Mouse (Mus musculus) CH12.LX (cell line): ENCODE measurements around the gene Cyp4f14. TPM values are rescaled to one million over a fixed set of nuclear protein-coding genes. Genes with fewer than 3 reads are reported as not detected.

Experiments used
- DNase-seq: peaks from one replicate; pipeline ENCODE4 v3.0.0-alpha.2; 2013; ENCODE audit errors: extremely low read depth
- H3K27ac ChIP-seq: 2 replicates; pipeline ENCODE4 v1.5.1; 2012; ENCODE audit warnings: low read depth, mild to moderate bottlenecking, control low read depth, moderate library complexity; ENCODE audit not compliant: insufficient read depth
- H3K27me3 ChIP-seq: replicated peaks from 2 replicates; pipeline ENCODE3; 2012; ENCODE audit warnings: inconsistent platforms
- H3K36me3 ChIP-seq, 2 experiments: replicated peaks in 1 of 2; 2 replicates each; pipeline versions ENCODE3 to v1.6.1; 2012; ENCODE audit warnings: inconsistent platforms in 1 of 2, low read length in 1 of 2, mild to moderate bottlenecking in 1 of 2, mixed read lengths in 1 of 2, moderate library complexity in 1 of 2; ENCODE audit not compliant: control insufficient read depth in 1 of 2, insufficient read depth in 1 of 2
- H3K4me1 ChIP-seq, 2 experiments: 2 replicates each; pipeline ENCODE4 v1.6.1; 2012; ENCODE audit warnings: inconsistent platforms in 1 of 2, moderate library complexity in 1 of 2; ENCODE audit not compliant: insufficient read depth in 2 of 2, control insufficient read depth in 1 of 2
- H3K4me2 ChIP-seq: 2 replicates; pipeline ENCODE4 v1.6.1; 2012; ENCODE audit warnings: low read depth, mild to moderate bottlenecking, control low read depth; ENCODE audit not compliant: poor library complexity, insufficient read depth, severe bottlenecking
- H3K4me3 ChIP-seq, 3 experiments: fragments of 150-350 bp in 1 of 3; sonication (generic) in 1 of 3; replicated peaks in 1 of 3; 2 replicates each; pipeline versions ENCODE3 to v1.5.1; 2011 to 2012; ENCODE audit warnings: low read depth in 2 of 3, low read length in 2 of 3, mild to moderate bottlenecking in 2 of 3, moderate library complexity in 2 of 3, control low read depth in 1 of 3, improper control_type of control experiment in 1 of 3, inconsistent platforms in 1 of 3, mixed read lengths in 1 of 3; ENCODE audit not compliant: poor library complexity in 1 of 3
- H3K79me2 ChIP-seq: replicated peaks from 2 replicates; pipeline ENCODE4 v1.6.1; 2012; ENCODE audit warnings: mild to moderate bottlenecking, moderate library complexity; ENCODE audit not compliant: control insufficient read depth, poor library complexity, insufficient read depth, severe bottlenecking; ENCODE audit errors: extremely low read depth
- H3K9ac ChIP-seq: 2 replicates; pipeline ENCODE4 v1.6.1; 2012; ENCODE audit warnings: low read depth, mild to moderate bottlenecking, control low read depth, moderate library complexity; ENCODE audit not compliant: insufficient read depth
- H3K9me3 ChIP-seq: replicated peaks from 2 replicates; pipeline ENCODE3; 2012; ENCODE audit warnings: low read length, inconsistent platforms, mixed read lengths
- BHLHE40 ChIP-seq: IDR thresholded peaks from 2 replicates; pipeline ENCODE4 v1.6.1; 2011; ENCODE audit warnings: mild to moderate bottlenecking, low read depth, low read length, improper control_type of control experiment
- CHD1 ChIP-seq: IDR thresholded peaks from 2 replicates; pipeline ENCODE4 v1.6.1; 2012; ENCODE audit warnings: low read depth, low read length, improper control_type of control experiment, inconsistent platforms
- CHD2 ChIP-seq: IDR thresholded peaks from 2 replicates; pipeline ENCODE4 v1.6.1; 2011; ENCODE audit warnings: low read length, improper control_type of control experiment
- EP300 ChIP-seq: IDR thresholded peaks from 2 replicates; pipeline ENCODE4 v1.6.1; 2011; ENCODE audit warnings: low read length, improper control_type of control experiment
- GABPA ChIP-seq: IDR thresholded peaks from 2 replicates; pipeline ENCODE4 v1.6.1; 2012; ENCODE audit warnings: low read depth, low read length, improper control_type of control experiment, inconsistent platforms; ENCODE audit not compliant: insufficient replicate concordance
- HCFC1 ChIP-seq: IDR thresholded peaks from 2 replicates; pipeline ENCODE4 v1.6.1; 2012; ENCODE audit warnings: low read depth, mild to moderate bottlenecking, inconsistent platforms, low read length, improper control_type of control experiment
- IRF4 ChIP-seq: IDR thresholded peaks from 2 replicates; pipeline ENCODE4 v1.6.1; 2014; ENCODE audit warnings: low read depth, mild to moderate bottlenecking, inconsistent platforms, low read length, improper control_type of control experiment
- JUND ChIP-seq: conservative IDR thresholded peaks from 2 replicates; pipeline ENCODE4 v1.6.1; 2011; ENCODE audit warnings: low read depth, low read length, improper control_type of control experiment
- MAZ ChIP-seq: IDR thresholded peaks from 2 replicates; pipeline ENCODE4 v1.6.1; 2012; ENCODE audit warnings: low read depth, mild to moderate bottlenecking, inconsistent platforms, low read length, improper control_type of control experiment, moderate library complexity
- MXI1 ChIP-seq: IDR thresholded peaks from 2 replicates; pipeline ENCODE4 v1.6.1; 2011; ENCODE audit warnings: mild to moderate bottlenecking, low read depth, low read length, improper control_type of control experiment
- POLR2A ChIP-seq: IDR thresholded peaks from 2 replicates; pipeline ENCODE4 v1.6.1; 2011; ENCODE audit warnings: low read depth, mild to moderate bottlenecking, improper control_type of control experiment, low read length
- RAD21 ChIP-seq: IDR thresholded peaks from 2 replicates; pipeline ENCODE4 v1.6.1; 2011; ENCODE audit warnings: low read depth, mild to moderate bottlenecking, low read length, improper control_type of control experiment, moderate library complexity
- RCOR1 ChIP-seq: conservative IDR thresholded peaks from 2 replicates; pipeline ENCODE4 v1.6.1; 2012; ENCODE audit warnings: low read depth, mild to moderate bottlenecking, inconsistent platforms, low read length, improper control_type of control experiment
- SIN3A ChIP-seq: IDR thresholded peaks from 2 replicates; pipeline ENCODE4 v1.6.1; 2012; ENCODE audit warnings: low read length, improper control_type of control experiment, inconsistent platforms
- SMC3 ChIP-seq: IDR thresholded peaks from 2 replicates; pipeline ENCODE4 v1.6.1; 2011; ENCODE audit warnings: low read depth, low read length, improper control_type of control experiment
- TBP ChIP-seq: conservative IDR thresholded peaks from 2 replicates; pipeline ENCODE4 v1.6.1; 2011; ENCODE audit warnings: low read depth, low read length, improper control_type of control experiment
- TCF12 ChIP-seq: IDR thresholded peaks from 2 replicates; pipeline ENCODE4 v1.6.1; 2014; ENCODE audit warnings: low read depth, mild to moderate bottlenecking, inconsistent platforms, low read length, improper control_type of control experiment
- UBTF ChIP-seq: IDR thresholded peaks from 2 replicates; pipeline ENCODE4 v1.6.1; 2012; ENCODE audit warnings: low read depth, mild to moderate bottlenecking, inconsistent platforms, low read length, improper control_type of control experiment, moderate library complexity
- USF1 ChIP-seq: IDR thresholded peaks from 2 replicates; pipeline ENCODE4 v1.6.1; 2014; ENCODE audit warnings: low read depth, mild to moderate bottlenecking, inconsistent platforms, low read length, improper control_type of control experiment
- ZC3H11A ChIP-seq: IDR thresholded peaks from 2 replicates; pipeline ENCODE4 v1.6.1; 2012; ENCODE audit warnings: low read depth, mild to moderate bottlenecking, inconsistent platforms, low read length, improper control_type of control experiment
- ZNF384 ChIP-seq: IDR thresholded peaks from 2 replicates; pipeline ENCODE4 v1.6.1; 2012; ENCODE audit warnings: low read depth, low read length, improper control_type of control experiment, inconsistent platforms
- dilution Hi-C: fragments of 300-500 bp; cut with MboI; formaldehyde crosslinking; loops from 2 replicates; pipeline ENCODE4 v1.14.3; 2020; ENCODE audit warnings: low sequenced_read_pairs; ENCODE audit not compliant: extremely low pct_unique_long_range_greater_than_20kb, extremely low pct_ligation_motif_present
- in situ Hi-C: fragments of 300-500 bp; cut with MboI; formaldehyde crosslinking; loops from 3 replicates; pipeline ENCODE4 v1.14.3; 2019; ENCODE audit warnings: low sequenced_read_pairs, low pct_ligation_motif_present, low pct_unique_long_range_greater_than_20kb, mixed read lengths
- polyA plus RNA-seq: library from polyadenylated mRNA; unstranded; fragments of >175 nt; gene quantifications from 2 replicates; pipeline ENCODE4 v1.2.1, GENCODE M21; 2012; ENCODE audit warnings: low read depth; ENCODE audit not compliant: insufficient read length
- total RNA-seq, 2 experiments: library from RNA; depleted of rRNA; stranded (reverse); fragments of 300-350 nt in 1 of 2; fragments of >200 nt in 1 of 2; gene quantifications; 2 replicates each; pipeline ENCODE4 v1.2.3; 2012 to 2014

Cyp4f14 gene
- total and polyA plus RNA-seq, 3 experiments: not detected

DNA sequence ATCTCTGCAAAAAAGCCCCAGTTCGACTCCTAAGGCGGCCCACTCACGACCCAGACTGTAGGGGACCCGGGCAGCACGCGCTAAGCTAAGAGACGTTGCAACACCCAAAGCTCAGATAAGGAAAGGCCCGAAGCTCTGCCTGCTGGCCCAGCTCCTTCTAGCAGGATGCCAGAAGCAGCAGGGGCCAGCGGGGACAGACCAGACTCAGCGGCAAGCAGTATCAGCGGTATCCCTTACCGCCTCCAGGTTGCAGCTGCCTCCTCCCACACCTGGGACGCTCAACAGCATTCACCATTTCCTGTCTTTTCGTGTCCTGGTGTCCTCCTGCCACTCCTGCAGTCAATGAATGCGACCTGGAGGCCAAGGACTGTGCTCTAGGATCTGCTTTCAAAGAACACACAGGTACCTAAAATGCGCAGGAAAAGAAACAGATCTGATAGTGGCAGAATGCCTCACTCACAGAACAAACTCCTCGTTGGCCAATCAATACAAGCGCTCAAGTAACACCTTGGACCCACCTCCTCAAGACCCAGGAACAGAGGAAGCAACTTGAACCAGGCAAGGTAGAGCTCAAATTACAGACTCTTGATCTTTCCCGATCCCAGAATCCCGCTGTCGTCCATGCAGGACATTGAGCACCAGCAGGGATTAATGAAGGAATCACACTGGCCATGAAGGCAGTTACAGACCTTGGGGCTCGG is 39.5 kb downstream of the Cyp4f14 start:
- H3K4me2 ChIP-seq: no peak overlapping the region
- H3K27ac ChIP-seq: no peak overlapping the region
- in situ Hi-C loops (no loop called here), dilution Hi-C loops (no loop called here)
- no peak for DNase-seq
- H3K4me3 ChIP-seq: no peak overlapping the region
- no peaks in the 10 kb centered on the region for H3K27me3 ChIP-seq
- H3K79me2 ChIP-seq: no peaks in the 10 kb centered on the region
- H3K4me1 ChIP-seq: no peaks in the 10 kb centered on the region
- peaks cover 3% of the 10 kb centered on the region for H3K9me3 ChIP-seq
- TF ChIP-seq MXI1 (no peak), JUND (no peak), USF1 (no peak), UBTF (no peak), CHD2 (no peak), BHLHE40 (no peak), CHD1 (no peak), TBP (no peak), IRF4 (no peak), ZC3H11A (no peak), RCOR1 (no peak), ZNF384 (no peak), RAD21 (no peak), HCFC1 (no peak), GABPA (no peak), POLR2A (no peak)
- TF ChIP-seq, all 38 proteins: peak for 0
- Histone ChIP-seq H3K9ac (no peak overlapping the region), H3K36me3 (peaks cover 8 to 37% of the 10 kb centered on the region in 2 experiments)

DNA sequence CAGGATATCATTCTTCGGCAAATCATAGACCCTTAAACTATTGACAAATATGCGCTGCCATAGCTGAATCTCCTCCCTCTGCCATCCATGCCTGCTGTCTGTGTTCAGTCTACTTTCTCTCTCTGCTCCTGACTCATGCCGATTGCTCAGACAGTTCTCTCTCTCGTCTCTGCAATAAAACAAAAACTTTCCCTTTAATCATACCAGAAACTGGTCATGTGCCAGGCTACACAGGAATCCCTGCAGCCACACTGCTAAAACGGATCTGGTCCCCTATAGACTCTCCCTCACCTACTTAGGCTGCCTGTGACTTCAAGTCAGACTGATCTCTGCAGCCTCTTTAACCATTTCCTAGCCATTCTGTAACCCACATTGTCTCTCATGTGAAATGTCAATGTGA is 44.4 kb downstream of the Cyp4f14 start:
- H3K27ac ChIP-seq: no peak overlapping the region
- H3K4me2 ChIP-seq: no peak overlapping the region
- in situ Hi-C loops: loop anchor here (25.0 kb wide), 1 partner anchor 335 kb away; the partner anchor contains the start of gene Cyp4f16
- H3K27me3 ChIP-seq: no peaks in the 10 kb centered on the region
- H3K9ac ChIP-seq: no peak overlapping the region
- H3K79me2 ChIP-seq: no peaks in the 10 kb centered on the region
- DNase-seq: no peak
- no peak overlapping the region for H3K4me3 ChIP-seq
- TF ChIP-seq EP300 (no peak), MAZ (no peak), SIN3A (no peak), TCF12 (no peak), ZNF384 (no peak), SMC3 (no peak), TBP (no peak)
- TF ChIP-seq, all 38 proteins: peak for 0
- Histone ChIP-seq H3K4me1 (no peaks in the 10 kb centered on the region), H3K36me3 (no peaks in the 10 kb centered on the region), H3K9me3 (peaks cover 5% of the 10 kb centered on the region)
- dilution Hi-C loops: no loop called here
